Mouse (Mus musculus) gastrocnemius, postnatal 4 days (tissue): ENCODE measurements around the gene Trdn. TPM values are rescaled to one million over a fixed set of nuclear protein-coding genes. Genes with fewer than 3 reads are reported as not detected.

Source experiments
- DNase-seq, 2 experiments: peaks; one replicate each; pipeline ENCODE4 v3.0.0; 2021 to 2022; ENCODE audit warnings: low spot score in 2 of 2, mixed read lengths in 2 of 2
- total RNA-seq, 2 experiments: library from RNA; stranded (reverse); gene quantifications; 2 replicates each; pipeline ENCODE4 v1.2.3; 2021

The Trdn gene
- total RNA-seq, 2 experiments from 2014 or later = 630 to 697 TPM

DNA sequence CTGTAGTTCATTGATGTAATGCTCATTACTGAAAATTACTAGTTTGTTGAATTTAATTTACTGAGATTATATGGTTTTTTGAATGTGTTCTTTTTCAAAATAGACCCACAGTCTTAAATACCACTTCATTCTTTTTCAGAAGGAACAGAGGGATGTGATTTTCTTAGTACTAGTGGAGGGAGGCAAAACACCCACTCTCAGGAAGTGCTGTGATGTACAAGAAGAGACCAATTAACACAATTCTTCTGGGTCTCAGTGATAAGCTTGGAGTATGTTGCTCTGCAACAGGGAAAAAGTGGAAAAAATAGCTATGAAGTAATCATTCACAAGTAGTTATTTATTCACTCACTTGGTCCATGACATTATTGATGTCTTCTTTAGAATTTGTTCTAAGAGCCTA is 286.2 kb downstream of the Trdn start:
- no peak for DNase-seq

- DNase-seq = no peak
These were observed 290.2 kb downstream of the Trdn start for GRCm38 (mm10) chr10:33370534-33370933.

DNA sequence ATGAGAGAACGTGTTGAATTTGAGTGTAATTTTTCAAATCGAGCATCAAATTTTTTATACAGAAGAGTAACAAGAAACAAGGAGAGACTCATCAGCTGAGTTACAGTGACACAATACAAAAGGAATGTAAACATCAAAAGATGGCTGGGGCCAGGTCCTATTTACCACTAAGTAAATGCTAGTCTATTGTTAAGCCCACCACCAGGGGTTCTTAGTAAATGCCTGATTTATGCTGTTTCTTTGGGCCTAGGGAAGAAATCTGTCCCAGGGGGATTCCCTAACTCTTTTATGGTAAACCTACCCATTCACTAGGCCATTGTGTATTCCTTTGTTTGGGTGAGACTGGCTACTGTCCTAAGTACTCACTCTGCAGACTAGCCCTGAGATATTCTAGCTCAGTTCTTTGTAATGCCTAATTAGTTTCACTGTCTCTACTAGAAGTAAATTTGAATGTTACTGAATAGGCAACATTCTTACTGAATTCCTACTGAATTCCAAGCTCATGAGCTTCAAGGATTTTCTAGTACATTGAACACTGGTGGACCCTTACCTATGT is 295.2 kb downstream of the Trdn start:
- no peak for DNase-seq

Other genes with a start within 250 kb of the Trdn start
- gene Nkain2, start 190.1 kb upstream of the Trdn start, total RNA-seq = 1 to 10 TPM; 1.1 to 1.8 TPM